Mouse (Mus musculus) layer of hippocampus, adult 6 months (tissue): ENCODE results near the gene Cyp4a14. TPM values are rescaled to one million over a fixed set of nuclear protein-coding genes. Genes with fewer than 3 reads are reported as not detected.

Experiments
- long read RNA-seq, 2 experiments: library from polyadenylated mRNA; unstranded; transcript quantifications; one replicate each; pipeline ENCODE4 v2.0.0; 2019 to 2020
- polyA plus RNA-seq: library from polyadenylated mRNA; unstranded; fragments of <200 nt; fragmentation: Nextera tagmentation; gene quantifications from 2 replicates; pipeline ENCODE4 v1.2.3, GENCODE M21; 2021

Cyp4a14 gene
- not detected in 2 replicates for polyA plus RNA-seq
- long read RNA-seq, experiment 1 = 0 reads
- long read RNA-seq, experiment 2 = 0 reads

GRCm38 (mm10) chr4:115496001-115496400, at the start of gene Cyp4a14:
Gene Cyp4a14, minus strand, starts transcription at chr4:115496142.

GRCm38 (mm10) chr4:115518000-115518399, 22.1 kb upstream of the Cyp4a14 start, which contains the start of gene Cyp4a10:
Gene Cyp4a10, plus strand, starts transcription at chr4:115518264.

DNA sequence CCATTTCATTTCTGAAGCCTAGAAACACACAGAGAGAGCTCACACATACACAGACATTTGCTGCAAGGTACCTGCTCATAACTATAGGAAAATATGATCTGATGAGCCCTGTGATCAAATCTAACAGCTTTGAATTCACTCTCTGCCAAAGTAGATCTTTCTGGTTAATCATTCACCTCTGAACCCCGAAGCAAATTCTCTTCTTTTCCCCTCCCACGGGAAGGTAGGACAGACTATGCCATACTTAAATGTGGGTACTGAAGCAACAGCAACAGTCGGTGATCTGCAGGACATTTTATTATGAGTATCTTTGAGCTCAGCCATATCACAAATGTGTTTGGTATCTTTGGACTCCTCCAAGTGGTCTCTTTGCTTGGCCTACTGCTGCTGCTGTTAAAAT, 43.6 kb downstream of the Cyp4a14 start, which contains the start of gene Cyp4a30b:
Cyp4a30b (plus strand) TSS at position 301 of the 400 bp plus-strand sequence.

Other genes starting within 250 kb of the Cyp4a14 start
- gene Cyp4a12a, start 197.1 kb downstream of the Cyp4a14 start, polyA plus RNA-seq = not detected in 2 replicates
- not detected in 2 replicates for gene Cyp4a12b, start 84.5 kb downstream of the Cyp4a14 start, polyA plus RNA-seq
- not detected in 2 replicates for gene Cyp4a30b, start 43.5 kb downstream of the Cyp4a14 start, polyA plus RNA-seq
- not detected in 2 replicates for gene Cyp4a10, start 22.1 kb upstream of the Cyp4a14 start, polyA plus RNA-seq
- gene Cyp4a31, start 67.5 kb upstream of the Cyp4a14 start, polyA plus RNA-seq = not detected in 2 replicates
- not detected in 2 replicates for gene Cyp4a32, start 104.8 kb upstream of the Cyp4a14 start, polyA plus RNA-seq
- gene Cyp4b1, start 151.6 kb upstream of the Cyp4a14 start, polyA plus RNA-seq = 0.33 and 0.57 TPM in 2 replicates
- 20.8 and 26.9 TPM in 2 replicates for gene Efcab14, start 241.6 kb upstream of the Cyp4a14 start, polyA plus RNA-seq